Mouse (Mus musculus) erythroblast, embryonic 14.5 days (primary cell): ENCODE results near the gene Rab6b. TPM values are rescaled to one million over a fixed set of nuclear protein-coding genes. Genes with fewer than 3 reads are reported as not detected.
"Not testable (repeated sequence)": the region's sequence is repeated elsewhere in the genome, so short reads cannot be mapped to it uniquely, and the experiment has no call there.

Experiments used
- H3K27me3 ChIP-seq: 2 replicates; pipeline ENCODE4 v1.6.1; 2012; ENCODE audit warnings: inconsistent platforms; ENCODE audit not compliant: control insufficient read depth
- H3K36me3 ChIP-seq: 2 replicates; pipeline ENCODE4 v1.6.1; 2012; ENCODE audit warnings: mild to moderate bottlenecking, inconsistent platforms; ENCODE audit not compliant: control insufficient read depth
- H3K4me1 ChIP-seq: 2 replicates; pipeline ENCODE4 v1.6.1; 2012; ENCODE audit warnings: inconsistent platforms; ENCODE audit not compliant: control insufficient read depth
- H3K4me3 ChIP-seq: replicated peaks from 2 replicates; pipeline ENCODE3; 2012; ENCODE audit warnings: moderate library complexity, mild to moderate bottlenecking, inconsistent platforms
- H3K9me3 ChIP-seq: 2 replicates; pipeline ENCODE4 v1.6.1; 2012; ENCODE audit warnings: low read length, inconsistent platforms, mixed read lengths; ENCODE audit not compliant: control insufficient read depth
- GATA1 ChIP-seq: IDR thresholded peaks from 2 replicates; pipeline ENCODE4 v1.6.1; 2012; ENCODE audit warnings: low read length, inconsistent platforms, mixed read lengths
- TAL1 ChIP-seq: IDR thresholded peaks from 3 replicates; pipeline ENCODE4 v1.6.1; 2012; ENCODE audit warnings: low read length, inconsistent platforms, mixed read lengths
- polyA plus RNA-seq: library from polyadenylated mRNA; stranded (reverse); fragments of >175 nt; gene quantifications from 2 replicates; pipeline ENCODE4 v1.2.3, GENCODE M21; 2012

The Rab6b gene
- polyA plus RNA-seq, 1 experiment = not detected

GRCm38 (mm10) chr9:103091039-103091883, 20.3 kb upstream of the Rab6b start:
- no peak for TF ChIP-seq TAL1
- TF ChIP-seq GATA1 = no peak
- H3K27me3 ChIP-seq = no peaks in the 10 kb centered on the region
- H3K4me1 ChIP-seq = peaks cover 14% of the 10 kb centered on the region
- H3K36me3 ChIP-seq = no peaks in the 10 kb centered on the region
- no peak overlapping the region for H3K4me3 ChIP-seq
- H3K9me3 ChIP-seq = no peaks in the 10 kb centered on the region

- Histone ChIP-seq H3K4me1 (peaks cover 14% of the 10 kb centered on the region), H3K9me3 (no peaks in the 10 kb centered on the region), H3K27me3 (no peaks in the 10 kb centered on the region), H3K4me3 (peak overlapping the region; percentile 26), H3K36me3 (no peaks in the 10 kb centered on the region)
- TF ChIP-seq GATA1 (no peak), TAL1 (no peak)
These were observed 19.3 kb upstream of the Rab6b start for GRCm38 (mm10) chr9:103092248-103092647.

DNA sequence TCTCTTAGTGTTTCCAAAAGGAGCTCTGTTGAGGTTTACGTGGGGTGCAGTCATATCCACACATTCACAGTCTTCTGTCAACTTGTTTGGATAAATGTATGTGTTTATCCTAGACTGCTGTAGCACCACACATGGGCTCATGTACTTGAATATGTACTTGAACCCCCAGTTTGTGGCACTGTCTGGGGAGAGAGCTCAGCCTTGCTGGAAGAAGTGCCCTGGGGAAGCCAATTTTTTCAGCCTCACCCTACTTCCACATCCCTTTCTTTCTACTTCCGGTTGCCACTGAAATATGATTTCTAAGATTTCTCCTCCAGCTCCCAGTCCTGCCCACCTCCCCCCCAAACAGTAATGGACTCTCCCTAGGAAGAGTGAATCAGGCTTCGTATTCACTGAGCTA, 17.9 kb upstream of the Rab6b start:
- no peak overlapping the region for H3K4me3 ChIP-seq
- no peak for TF ChIP-seq GATA1
- no peak for TF ChIP-seq TAL1
- H3K36me3 ChIP-seq = no peaks in the 10 kb centered on the region
- H3K4me1 ChIP-seq = peaks cover 14% of the 10 kb centered on the region
- H3K9me3 ChIP-seq = no peaks in the 10 kb centered on the region
- no peaks in the 10 kb centered on the region for H3K27me3 ChIP-seq

- not testable (repeated sequence) for H3K4me3 ChIP-seq, H3K4me1 ChIP-seq, H3K36me3 ChIP-seq, H3K9me3 ChIP-seq
- peaks cover 38% of the 10 kb centered on the region for H3K27me3 ChIP-seq
These were observed 3.2 kb upstream of the Rab6b start for GRCm38 (mm10) chr9:103108341-103108798.

DNA sequence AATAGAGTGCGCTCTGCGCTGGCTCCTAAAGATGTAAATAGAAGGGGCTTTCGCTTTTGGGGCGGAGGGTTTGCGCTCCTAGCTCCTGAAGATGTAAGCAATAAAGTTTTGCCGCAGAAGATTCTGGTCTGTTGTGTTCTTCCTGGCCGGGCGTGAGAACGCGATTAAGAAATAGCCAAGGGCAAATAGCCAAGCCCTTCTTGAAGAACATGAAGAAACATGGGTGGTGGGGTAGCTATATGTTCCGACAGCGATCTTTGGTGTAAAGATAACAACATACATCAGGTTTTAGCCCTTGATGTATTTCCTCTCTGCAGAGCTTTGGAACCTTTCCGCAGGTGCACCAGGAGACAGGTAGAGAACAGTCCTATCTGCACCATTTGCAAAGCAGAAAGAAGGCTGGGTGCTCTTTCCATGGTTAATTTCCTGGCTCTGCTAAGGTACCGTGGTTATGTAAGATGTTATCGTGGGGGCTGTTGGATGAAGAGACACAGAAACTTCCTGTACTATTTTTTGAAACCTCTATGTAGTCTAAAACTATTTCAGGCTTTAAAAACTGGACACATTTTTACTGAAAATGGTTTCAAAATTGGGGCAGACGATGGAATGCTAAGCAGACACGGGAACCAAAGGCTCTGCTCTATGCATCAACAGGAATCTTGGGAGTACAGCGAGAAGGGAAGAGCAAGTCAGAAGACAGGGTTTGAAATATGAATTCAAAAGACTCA, 2.5 kb upstream of the Rab6b start:
- Histone ChIP-seq H3K4me3 (no peak overlapping the region), H3K4me1 (no peaks in the 10 kb centered on the region), H3K36me3 (no peaks in the 10 kb centered on the region), H3K9me3 (no peaks in the 10 kb centered on the region), H3K27me3 (peaks cover 44% of the 10 kb centered on the region)
- no peak for TF ChIP-seq GATA1
- TF ChIP-seq TAL1 = no peak

DNA sequence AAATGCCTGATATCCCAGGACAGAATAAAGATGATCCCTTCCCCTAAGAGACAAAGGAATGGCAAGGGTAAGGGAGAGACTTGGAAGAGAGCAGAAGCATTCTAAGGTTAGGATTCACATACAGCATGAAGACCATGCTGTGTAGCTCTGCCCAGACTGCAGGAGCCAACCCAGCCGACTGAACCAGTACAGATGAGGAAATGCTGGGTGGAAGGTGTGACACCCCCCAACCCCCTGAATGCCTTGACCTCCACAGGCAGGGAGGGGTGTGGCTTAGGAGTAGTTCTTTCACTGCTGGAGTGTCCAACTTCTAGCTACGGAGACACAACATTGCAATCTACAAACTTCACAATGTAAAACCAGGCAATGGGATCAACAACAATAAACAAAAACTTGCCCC, 1.7 kb upstream of the Rab6b start:
- TF ChIP-seq GATA1 (no peak), TAL1 (no peak)
- no peaks in the 10 kb centered on the region for H3K9me3 ChIP-seq
- H3K4me3 ChIP-seq = no peak overlapping the region
- H3K4me1 ChIP-seq = no peaks in the 10 kb centered on the region
- H3K36me3 ChIP-seq = no peaks in the 10 kb centered on the region
- peaks cover 50% of the 10 kb centered on the region for H3K27me3 ChIP-seq

- no peak overlapping the region for H3K4me3 ChIP-seq
- no peaks in the 10 kb centered on the region for H3K9me3 ChIP-seq
- peaks cover 50% of the 10 kb centered on the region for H3K27me3 ChIP-seq
- no peak for TF ChIP-seq GATA1
- no peaks in the 10 kb centered on the region for H3K4me1 ChIP-seq
- no peaks in the 10 kb centered on the region for H3K36me3 ChIP-seq
These were observed 673 bp upstream of the Rab6b start for GRCm38 (mm10) chr9:103110727-103111501.

- TF ChIP-seq TAL1 (no peak), GATA1 (no peak)
- Histone ChIP-seq H3K4me3 (no peak overlapping the region), H3K27me3 (peaks cover 50% of the 10 kb centered on the region)
These were observed 1.1 kb downstream of the Rab6b start for GRCm38 (mm10) chr9:103112471-103113271.

More at GRCm38 (mm10) chr9:103112471-103113271, 1.1 kb downstream of the Rab6b start:
- Histone ChIP-seq H3K36me3 (no peaks in the 10 kb centered on the region), H3K4me1 (no peaks in the 10 kb centered on the region), H3K9me3 (no peaks in the 10 kb centered on the region)
